Mouse (Mus musculus) midbrain, embryonic 16.5 days (tissue): ENCODE results near the gene Tent4a. TPM values are rescaled to one million over a fixed set of nuclear protein-coding genes. Genes with fewer than 3 reads are reported as not detected.
A peak's percentile ranks its signal among the peaks of the same experiment; 100 is the strongest.

Source experiments
- ATAC-seq: fragments of 200-750 bp; cut with Nextera tagmentation; 2 replicates; pipeline ENCODE4 v1.8.0; 2017; ENCODE audit warnings: moderate TSS enrichment
- H3K27ac ChIP-seq: fragments of 300-500 bp; sonication (generic); 2 replicates; pipeline ENCODE4 v1.5.1; 2014; ENCODE audit warnings: mild to moderate bottlenecking, low read length, mixed read lengths
- H3K27me3 ChIP-seq: fragments of 300-500 bp; sonication (generic); 2 replicates; pipeline ENCODE4 v1.6.1; 2014; ENCODE audit warnings: low read depth, low read length, mixed read lengths; ENCODE audit not compliant: control insufficient read depth, insufficient read depth
- H3K36me3 ChIP-seq: fragments of 300-500 bp; sonication (generic); 2 replicates; pipeline ENCODE4 v1.6.1; 2014; ENCODE audit warnings: mild to moderate bottlenecking, low read length, moderate library complexity, mixed read lengths; ENCODE audit not compliant: control insufficient read depth, insufficient read depth
- H3K4me1 ChIP-seq: fragments of 300-500 bp; sonication (generic); 2 replicates; pipeline ENCODE4 v1.6.1; 2014; ENCODE audit warnings: mild to moderate bottlenecking, low read length, mixed read lengths; ENCODE audit not compliant: control insufficient read depth, insufficient read depth
- H3K4me2 ChIP-seq: fragments of 300-500 bp; sonication (generic); 2 replicates; pipeline ENCODE4 v1.6.1; 2014; ENCODE audit warnings: mild to moderate bottlenecking, low read length, mixed read lengths
- H3K4me3 ChIP-seq: fragments of 300-500 bp; sonication (generic); 2 replicates; pipeline ENCODE4 v1.5.1; 2014; ENCODE audit warnings: low read depth, mild to moderate bottlenecking, low read length, moderate library complexity, mixed read lengths
- H3K9ac ChIP-seq: fragments of 300-500 bp; sonication (generic); 2 replicates; pipeline ENCODE4 v1.6.1; 2014; ENCODE audit warnings: low read depth, low read length, mixed read lengths
- H3K9me3 ChIP-seq: fragments of 300-500 bp; sonication (generic); replicated peaks from 2 replicates; pipeline ENCODE4 v1.6.1; 2014; ENCODE audit warnings: mild to moderate bottlenecking, low read length, mixed read lengths; ENCODE audit not compliant: control insufficient read depth, poor library complexity, severe bottlenecking
- WGBS: fragments of 180-500 bp; shearing (Covaris S2); extraction: QIAGEN DNeasy Blood & Tissue Kit; methylation state at CpG from one replicate; pipeline ENCODE4 v1.1.7; 2014; 5-methylcytosine and 5-hydroxymethylcytosine counted together
- polyA plus RNA-seq: library from polyadenylated mRNA; unstranded; fragments of >200 nt; fragmentation: Nextera tagmentation; extraction: Ambion mirVana; gene quantifications from 2 replicates; pipeline ENCODE4 v1.2.1, GENCODE M21; 2015

Gene Tent4a
- polyA plus RNA-seq, 1 experiment from 2014 or later: 5.4 TPM

- Histone ChIP-seq H3K4me2 (no peak overlapping the region), H3K4me3 (no peak overlapping the region), H3K4me1 (peaks cover 6% of the 10 kb centered on the region; the same call in 1 of the 2 replicates), H3K9ac (no peak overlapping the region), H3K27ac (no peak overlapping the region), H3K27me3 (peaks cover 8% of the 10 kb centered on the region; the same call in 1 of the 2 replicates), H3K9me3 (no peaks in the 10 kb centered on the region), H3K36me3 (no peaks in the 10 kb centered on the region)
- no peak for ATAC-seq
- WGBS: 85% methylated on average over 9 of the region's 9 CpGs
Measured at GRCm38 (mm10) chr13:69489777-69490176, 44.6 kb downstream of the Tent4a start.

DNA sequence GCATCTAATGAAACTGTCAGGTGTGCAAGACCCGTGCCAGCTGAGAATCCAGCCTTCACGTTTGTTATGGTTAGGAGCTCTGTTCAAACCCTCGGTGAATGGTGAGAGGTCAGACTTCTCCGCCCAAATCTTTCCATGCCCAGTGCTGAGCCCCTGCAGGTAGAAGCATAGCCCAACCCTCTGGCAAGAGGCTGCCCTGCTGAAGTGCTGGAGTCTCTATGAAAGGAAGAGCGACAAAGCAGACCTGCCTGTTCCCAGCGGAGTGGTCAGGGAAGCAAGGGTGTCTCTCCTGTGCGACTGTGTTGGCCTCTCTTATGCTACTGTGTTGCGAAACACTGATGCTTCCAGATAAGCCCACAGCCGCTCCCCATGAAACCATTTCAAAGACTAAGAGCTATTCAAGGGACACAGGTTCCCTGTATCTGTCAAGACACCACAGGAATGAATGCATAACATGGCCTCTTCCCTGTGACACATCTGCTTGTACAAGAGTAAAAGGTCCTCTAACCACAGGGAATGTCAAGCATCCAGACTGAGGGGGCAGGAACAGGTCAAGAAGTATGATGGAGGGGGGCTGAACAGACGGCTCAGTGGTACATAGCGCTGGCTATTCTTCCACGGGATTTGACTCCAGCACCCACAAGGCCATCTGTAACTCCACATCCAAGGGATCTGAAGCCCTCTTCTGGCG lies 45.7 kb downstream of the Tent4a start:
- Histone ChIP-seq H3K4me1 (peaks cover 6% of the 10 kb centered on the region; the same call in 1 of the 2 replicates), H3K36me3 (no peaks in the 10 kb centered on the region), H3K27me3 (peaks cover 11% of the 10 kb centered on the region), H3K4me3 (no peak overlapping the region), H3K9ac (no peak overlapping the region), H3K27ac (no peak overlapping the region), H3K9me3 (no peaks in the 10 kb centered on the region), H3K4me2 (peak overlapping the region; percentile 57)
- 35% methylated on average over 13 of the region's 13 CpGs for WGBS
- ATAC-seq: no peak

- Histone ChIP-seq H3K27me3 (peaks cover 20% of the 10 kb centered on the region), H3K36me3 (no peaks in the 10 kb centered on the region), H3K4me3 (peak overlapping the region; percentile 27), H3K4me2 (peak overlapping the region; percentile 57), H3K27ac (no peak overlapping the region), H3K9me3 (no peaks in the 10 kb centered on the region), H3K9ac (peak overlapping the region; percentile 42; the same call in 1 of the 2 replicates), H3K4me1 (peaks cover 6% of the 10 kb centered on the region; the same call in 1 of the 2 replicates)
- WGBS: 2% methylated on average over 26 of the region's 26 CpGs
- peak; percentile 69 for ATAC-seq
Measured at GRCm38 (mm10) chr13:69487611-69488275, 46.7 kb downstream of the Tent4a start.

GRCm38 (mm10) chr13:69487108-69487507 lies 47.3 kb downstream of the Tent4a start:
- no peak for ATAC-seq
- no peak overlapping the region for H3K9ac ChIP-seq
- 82% methylated on average over 7 of the region's 7 CpGs for WGBS
- peaks cover 20% of the 10 kb centered on the region for H3K27me3 ChIP-seq
- no peaks in the 10 kb centered on the region for H3K36me3 ChIP-seq
- peaks cover 6% of the 10 kb centered on the region; the same call in 1 of the 2 replicates for H3K4me1 ChIP-seq
- H3K4me3 ChIP-seq: no peak overlapping the region
- H3K9me3 ChIP-seq: no peaks in the 10 kb centered on the region
- H3K4me2 ChIP-seq: no peak overlapping the region
- H3K27ac ChIP-seq: no peak overlapping the region

DNA sequence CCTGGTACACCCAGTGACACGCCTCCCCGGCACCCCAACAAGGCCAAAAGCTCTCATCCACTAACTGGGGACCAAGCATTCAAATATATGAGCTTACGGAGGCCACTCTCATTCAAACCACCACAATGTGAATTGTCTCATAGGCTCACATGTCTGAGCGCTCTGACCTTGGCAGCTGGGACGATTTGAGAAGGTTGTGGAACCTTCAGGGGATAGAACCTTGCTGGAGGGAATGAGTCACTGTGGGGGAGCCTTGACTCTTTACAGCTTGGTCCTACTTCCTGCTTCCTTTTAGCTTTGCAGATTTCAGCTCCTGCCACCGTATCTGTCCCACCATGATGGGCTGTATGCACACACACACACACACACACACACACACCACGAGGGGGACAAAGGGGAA lies 48.6 kb downstream of the Tent4a start:
- Histone ChIP-seq H3K9ac (no peak overlapping the region), H3K4me1 (peaks cover 14% of the 10 kb centered on the region), H3K9me3 (no peaks in the 10 kb centered on the region), H3K4me2 (no peak overlapping the region), H3K27me3 (peaks cover 20% of the 10 kb centered on the region), H3K4me3 (no peak overlapping the region), H3K36me3 (no peaks in the 10 kb centered on the region), H3K27ac (no peak overlapping the region)
- no peak for ATAC-seq
- WGBS: 67% methylated on average over 7 of the region's 7 CpGs

DNA sequence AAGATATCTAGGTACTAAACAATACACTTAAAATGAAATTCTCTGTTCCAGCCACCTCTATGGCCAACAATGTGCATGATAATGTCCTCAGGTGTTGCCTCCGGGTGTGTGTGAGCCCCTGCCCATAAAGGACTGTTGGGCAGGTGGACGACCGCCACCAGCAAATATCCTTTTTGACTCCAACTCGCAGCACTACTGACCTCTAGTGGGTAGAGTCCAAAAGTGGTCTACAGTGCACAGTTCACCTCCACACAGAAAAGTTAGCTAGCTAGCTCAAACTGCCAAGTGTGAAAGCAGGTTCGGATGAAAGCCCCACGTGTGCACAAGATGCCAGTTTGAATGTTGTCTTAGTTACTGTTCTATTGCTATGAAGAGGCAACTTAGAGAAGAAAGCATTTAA lies 49.1 kb downstream of the Tent4a start:
- no peaks in the 10 kb centered on the region for H3K36me3 ChIP-seq
- 14% methylated on average over 6 of the region's 6 CpGs for WGBS
- no peak overlapping the region for H3K4me3 ChIP-seq
- H3K4me1 ChIP-seq: peaks cover 14% of the 10 kb centered on the region
- no peak overlapping the region for H3K27ac ChIP-seq
- H3K9me3 ChIP-seq: no peaks in the 10 kb centered on the region
- no peak overlapping the region for H3K4me2 ChIP-seq
- no peak overlapping the region for H3K9ac ChIP-seq
- H3K27me3 ChIP-seq: peaks cover 20% of the 10 kb centered on the region
- ATAC-seq: peak; percentile 33; the same call in 1 of the 2 replicates

DNA sequence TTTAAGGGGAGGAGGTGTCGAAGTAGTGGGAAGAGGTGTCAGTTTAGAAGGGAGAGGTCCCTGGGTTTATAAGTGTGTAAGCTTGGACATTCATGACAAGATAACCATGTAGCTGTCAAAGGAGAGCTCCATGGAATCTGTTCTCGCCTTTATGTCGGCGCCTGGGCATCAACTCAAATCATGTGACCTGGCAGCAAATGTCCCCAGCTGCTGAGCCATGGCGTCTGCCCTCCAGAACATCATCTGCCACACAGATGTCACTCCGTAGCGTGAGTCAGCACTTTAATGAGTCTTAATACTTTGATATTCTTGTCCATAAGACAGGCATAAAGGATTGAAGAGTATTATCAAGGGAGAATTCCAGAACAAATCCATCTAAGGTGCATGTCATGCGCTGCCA lies 51.7 kb downstream of the Tent4a start:
- Histone ChIP-seq H3K36me3 (no peaks in the 10 kb centered on the region), H3K4me3 (no peak overlapping the region), H3K9me3 (no peaks in the 10 kb centered on the region), H3K27ac (no peak overlapping the region), H3K4me2 (peak overlapping the region; percentile 62), H3K9ac (no peak overlapping the region), H3K27me3 (peaks cover 18% of the 10 kb centered on the region), H3K4me1 (peaks cover 8% of the 10 kb centered on the region)
- WGBS: 47% methylated on average over 8 of the region's 8 CpGs
- no peak for ATAC-seq

- Histone ChIP-seq H3K27ac (0 out of 2 replicates have a peak overlapping the region, but pooled peaks have one; percentile 8), H3K36me3 (no peaks in the 10 kb centered on the region), H3K4me2 (peak overlapping the region; percentile 62), H3K9me3 (no peaks in the 10 kb centered on the region), H3K4me1 (peaks cover 8% of the 10 kb centered on the region), H3K4me3 (peak overlapping the region; percentile 28), H3K27me3 (peaks cover 15% of the 10 kb centered on the region), H3K9ac (peak overlapping the region; percentile 52)
- peak; percentile 57 for ATAC-seq
- 2% methylated on average over 30 of the region's 30 CpGs for WGBS
Measured at GRCm38 (mm10) chr13:69481634-69482505, 52.5 kb downstream of the Tent4a start.
